Mouse (Mus musculus) heart, adult 2 months (tissue): ENCODE measurements at regions not wholly inside any gene's neighbourhood (a gene's known extent, or its start where the extent isn't known, plus 50 kb on each side); places are given as distances from the start of the nearest gene placed in this dataset.

Experiments
- CTCF ChIP-seq: fragments of 200-600 bp; IDR thresholded peaks from 2 replicates; pipeline ENCODE4 v1.8.1; 2022; ENCODE audit warnings: antibody characterized with exemption, mild to moderate bottlenecking, moderate library complexity
- EP300 ChIP-seq: fragments of 200-500 bp; IDR thresholded peaks from 2 replicates; pipeline ENCODE4 v1.6.1; 2011; ENCODE audit warnings: low read depth, low read length, control low read depth; ENCODE audit not compliant: insufficient read depth
- POLR2A ChIP-seq: fragments of 200-500 bp; IDR thresholded peaks from 2 replicates; pipeline ENCODE4 v1.6.1; 2011; ENCODE audit warnings: mild to moderate bottlenecking, low read depth, low read length, control low read depth; ENCODE audit not compliant: insufficient read depth

GRCm38 (mm10) chr10:100792166-100792565, 201.9 kb downstream of the 1700017N19Rik start:
- TF ChIP-seq POLR2A (no peak), CTCF (no peak), EP300 (no peak)
